Mouse (Mus musculus) left cerebral cortex, postnatal 25 days (tissue): ENCODE measurements at regions not wholly inside any gene's neighbourhood (a gene's known extent, or its start where the extent isn't known, plus 50 kb on each side); places are given as distances from the start of the nearest gene placed in this dataset.

ENCODE experiments used
- DNase-seq, 2 experiments: peaks; one replicate each; pipeline ENCODE4 v3.0.0; 2022; ENCODE audit warnings: low spot score in 2 of 2, mixed read lengths in 1 of 2
- intact Hi-C: fragments of 180-260 bp; cut with DNase I; formaldehyde crosslinking; loops from one replicate; pipeline ENCODE4 v1.15.1; 2025

DNA sequence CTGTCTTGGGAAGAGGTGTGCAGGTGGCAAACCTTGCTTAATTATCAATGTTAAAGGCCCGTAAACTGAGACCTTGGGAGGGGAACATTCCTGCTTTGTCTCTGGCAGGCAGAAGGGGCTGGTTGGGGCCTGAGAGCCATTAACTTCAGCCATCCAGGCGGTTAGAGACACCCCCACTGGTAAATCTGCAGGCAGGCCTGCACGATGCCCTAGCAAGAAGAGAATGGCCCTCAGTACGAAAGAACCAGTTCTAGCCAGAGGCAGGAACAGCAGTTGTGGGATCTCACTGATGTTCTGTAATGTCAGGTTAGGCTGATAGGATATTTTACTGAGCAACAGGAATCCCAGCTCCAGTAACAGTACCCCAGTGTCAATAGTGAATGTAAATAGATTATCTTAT, 70.5 kb downstream of the Apip start:
- intact Hi-C loops: no loop called here
- no peak for DNase-seq

DNA sequence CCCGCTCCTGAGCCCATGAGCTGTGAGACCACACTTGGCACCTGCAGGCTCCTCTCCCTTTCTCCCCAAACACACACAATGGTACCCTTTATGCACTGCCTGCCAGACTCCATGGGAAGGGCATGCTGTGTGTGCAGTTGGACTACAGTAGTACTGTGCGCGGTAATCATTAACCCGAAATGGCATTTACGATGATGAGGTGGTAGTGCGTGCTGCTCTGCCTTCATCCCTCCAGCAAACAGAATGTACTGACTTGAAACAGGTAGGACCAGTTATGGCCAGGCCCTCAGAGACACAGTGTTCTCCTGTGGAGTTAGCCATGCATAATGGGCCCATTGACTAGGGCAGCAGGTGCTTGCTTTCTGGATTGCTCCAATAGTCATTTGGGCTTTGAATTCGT, 70.9 kb downstream of the Apip start:
- DNase-seq: no peak
- intact Hi-C loops: no loop called here

DNA sequence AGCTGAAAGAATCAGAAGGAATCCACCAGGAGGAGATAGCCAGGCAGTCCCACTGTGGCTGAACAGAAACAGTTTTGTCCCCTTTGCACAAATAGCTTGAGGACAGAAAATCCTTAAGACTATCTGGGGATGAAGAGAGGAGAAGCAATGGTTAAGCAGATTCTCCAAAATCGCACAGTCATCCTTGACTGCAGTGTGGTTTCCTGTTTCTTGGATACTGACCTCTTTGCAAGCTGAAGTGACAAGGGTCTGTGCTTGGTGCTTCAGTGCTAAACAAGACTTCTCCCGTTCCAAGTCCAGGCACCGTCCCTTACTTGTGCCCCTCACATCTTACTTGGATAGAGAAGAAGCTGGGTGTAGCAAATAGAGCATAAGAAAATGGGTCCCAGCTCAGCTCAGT, 71.6 kb downstream of the Apip start:
- intact Hi-C loops: no loop called here
- DNase-seq: no peak

DNA sequence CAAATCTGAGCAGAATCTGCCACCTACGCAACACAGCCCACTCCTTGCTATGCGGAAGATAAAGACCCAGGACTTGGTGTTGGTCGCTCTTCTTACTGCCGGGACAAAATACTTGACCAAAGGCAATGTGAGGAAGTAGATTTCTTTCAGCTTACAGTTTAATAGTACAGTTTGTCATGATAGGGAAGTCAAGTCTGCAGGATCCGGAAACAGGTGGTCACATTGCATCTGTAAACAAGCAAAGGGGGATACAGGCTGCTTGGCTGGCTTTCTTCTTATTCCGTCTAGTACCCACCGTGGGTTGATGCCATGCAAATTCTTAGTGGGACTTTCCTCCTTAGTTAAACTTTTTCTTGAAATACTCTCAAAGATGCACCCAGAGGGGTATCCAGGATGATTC, 72.7 kb downstream of the Apip start:
- intact Hi-C loops: no loop called here
- DNase-seq: no peak

DNA sequence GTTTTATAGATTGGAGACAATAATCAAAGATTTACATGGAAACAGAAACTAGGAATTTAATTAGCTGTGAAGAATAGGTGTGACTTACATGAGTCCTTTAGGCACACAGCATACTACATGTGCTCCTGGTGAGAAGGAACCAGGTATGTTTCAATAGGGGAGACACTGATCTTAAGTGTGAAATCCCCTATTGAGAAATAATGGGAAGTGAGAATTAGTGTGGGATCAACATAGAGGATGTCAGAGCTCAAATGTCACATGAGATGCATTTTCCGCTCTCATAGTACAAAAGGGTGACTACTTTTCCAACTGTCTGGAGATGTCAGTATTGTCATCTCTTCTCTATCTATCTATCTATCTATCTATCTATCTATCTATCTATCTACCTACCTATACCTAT, 79.8 kb downstream of the Apip start:
- intact Hi-C loops: no loop called here

DNA sequence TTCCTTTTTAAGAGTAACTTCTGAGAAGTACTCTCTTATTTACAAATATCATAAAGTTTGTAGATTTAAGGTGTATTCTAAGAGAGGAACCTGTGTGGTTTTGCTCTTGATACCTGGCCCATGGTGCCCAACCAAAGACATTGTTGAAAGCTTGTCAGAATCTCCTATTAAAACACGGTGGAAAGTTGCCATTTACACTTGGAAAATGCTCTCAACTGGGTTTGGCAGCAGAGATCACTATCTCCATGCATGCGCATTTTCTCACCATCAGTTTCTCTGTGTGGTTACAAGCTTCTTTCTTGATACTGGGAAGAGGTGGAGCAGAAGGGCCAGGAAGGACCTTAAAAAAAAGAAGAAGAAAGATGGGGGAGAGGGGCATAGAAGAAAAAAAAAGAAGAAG, 94.3 kb downstream of the Apip start:
- intact Hi-C loops: no loop called here
- DNase-seq: no peak

More for the DNA sequence above, 79.8 kb downstream of the Apip start:
- DNase-seq: no peak

DNA sequence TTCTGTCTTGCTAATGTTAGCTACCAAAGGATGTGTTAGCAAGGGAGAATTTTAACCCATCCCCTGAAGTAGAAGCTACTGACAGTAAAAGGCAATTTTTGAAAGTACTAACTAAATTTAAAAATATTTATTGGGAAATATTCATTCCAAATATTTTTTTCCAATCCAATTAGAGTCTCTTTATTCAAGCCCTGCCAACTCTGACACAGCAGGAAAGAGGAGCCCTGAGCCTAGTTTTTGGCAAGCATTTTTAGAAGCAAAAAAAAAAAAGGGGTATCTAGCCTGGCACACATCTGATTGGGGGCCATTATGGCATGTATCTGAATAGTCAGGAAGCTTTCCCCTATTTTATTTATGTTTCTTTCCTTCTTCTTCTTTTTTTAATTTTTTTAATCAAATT, 94.8 kb downstream of the Apip start:
- no peak for DNase-seq
- intact Hi-C loops: no loop called here

DNA sequence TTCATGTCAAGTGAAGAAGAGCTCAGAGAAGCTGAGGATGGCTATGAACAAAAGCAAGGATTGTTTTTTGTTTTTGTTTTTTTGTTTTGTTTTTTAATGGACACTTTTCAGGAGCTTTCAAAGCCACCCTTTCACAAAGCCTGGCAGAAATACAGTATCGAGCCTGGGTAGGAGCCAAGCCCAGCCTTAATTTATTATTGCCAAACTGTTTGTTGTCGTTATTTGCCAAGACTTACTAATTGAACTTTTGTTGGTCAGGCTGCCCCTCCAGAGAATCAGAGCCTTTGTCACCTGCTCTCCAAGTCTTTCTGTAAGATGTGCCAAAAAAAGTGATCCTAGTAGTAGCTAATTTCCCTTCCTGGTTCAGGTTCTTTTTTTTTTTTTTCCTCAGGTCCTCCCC, 103.9 kb downstream of the Apip start:
- no peak for DNase-seq
- intact Hi-C loops: no loop called here

DNA sequence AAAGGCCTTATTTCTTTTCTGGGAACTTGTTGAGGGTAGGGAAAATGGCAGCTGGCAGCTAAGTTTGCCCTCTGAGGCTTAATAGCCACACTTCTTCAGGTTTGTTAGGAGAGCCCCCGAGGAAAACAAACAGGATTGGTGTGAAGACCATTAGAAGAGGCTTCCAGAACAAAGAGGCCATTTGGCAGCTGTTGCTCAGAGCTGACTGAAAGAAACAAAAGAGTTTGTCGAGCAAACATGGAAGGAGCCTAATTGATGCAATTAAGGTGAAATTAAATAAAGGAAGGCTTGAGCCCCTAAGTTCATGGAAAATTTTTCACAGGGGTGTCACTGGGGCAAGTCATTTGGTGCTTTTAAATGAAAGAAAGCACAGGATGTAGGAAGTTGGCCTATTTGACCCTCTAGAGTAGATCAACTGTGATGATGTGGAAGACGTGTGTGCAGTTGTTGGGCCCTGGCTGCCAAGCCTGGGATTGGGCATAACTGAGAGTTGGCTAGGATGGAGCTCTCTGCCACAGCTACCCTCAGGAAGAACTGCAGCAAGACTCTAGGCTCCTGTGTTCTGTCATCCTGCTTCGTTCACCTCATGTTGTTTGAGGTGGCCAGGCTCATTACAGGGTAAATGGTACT, 106.9 kb downstream of the Apip start:
- DNase-seq: no peak
- intact Hi-C loops: no loop called here

DNA sequence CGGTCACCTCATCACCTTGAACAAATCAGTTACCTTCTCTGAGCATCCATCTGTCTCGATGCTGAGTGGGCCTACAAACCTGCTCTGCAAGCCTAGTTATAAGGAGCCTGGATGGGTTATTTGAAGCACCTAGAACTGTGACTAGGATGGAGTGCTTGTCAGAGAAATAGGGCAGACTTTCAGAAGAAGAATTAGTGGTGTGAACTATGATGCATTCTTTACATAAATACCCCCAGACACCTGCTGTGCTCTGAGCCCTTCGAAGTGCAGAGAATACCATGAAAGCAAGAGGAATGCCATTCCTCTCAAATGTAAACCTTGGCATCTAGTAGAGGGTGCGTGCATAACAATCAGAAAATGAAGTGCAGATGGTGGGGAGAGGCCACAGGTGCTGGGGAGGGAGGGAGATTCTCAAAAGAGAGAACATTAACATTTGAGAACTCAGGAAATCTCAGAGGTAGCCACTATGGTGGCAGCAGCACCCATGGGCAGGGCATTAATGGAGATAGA, 113.3 kb downstream of the Apip start:
- intact Hi-C loops: no loop called here
- DNase-seq: peak in 1 of 2 experiments; percentile 5

DNA sequence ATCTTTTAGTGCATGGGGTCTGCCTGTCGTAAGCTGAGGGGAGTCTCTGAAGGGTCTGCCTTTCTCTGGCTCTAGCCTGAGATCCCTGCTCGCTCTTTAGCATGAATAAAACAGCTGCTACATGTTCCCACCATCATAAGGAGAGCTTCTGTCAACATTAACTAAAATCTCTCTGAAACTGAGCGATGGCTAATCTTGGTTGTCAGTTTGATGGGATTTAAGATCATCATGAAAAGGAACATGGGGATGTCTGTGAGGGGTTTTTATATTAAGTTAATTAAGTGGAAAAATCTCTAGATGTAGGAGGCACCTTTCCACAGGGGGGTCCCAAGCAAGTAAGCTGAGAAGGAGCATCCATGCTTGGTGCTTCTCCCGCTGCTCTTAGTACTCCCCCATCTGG, 110.5 kb downstream of the Ehf start:
- intact Hi-C loops: no loop called here
- no peak for DNase-seq

DNA sequence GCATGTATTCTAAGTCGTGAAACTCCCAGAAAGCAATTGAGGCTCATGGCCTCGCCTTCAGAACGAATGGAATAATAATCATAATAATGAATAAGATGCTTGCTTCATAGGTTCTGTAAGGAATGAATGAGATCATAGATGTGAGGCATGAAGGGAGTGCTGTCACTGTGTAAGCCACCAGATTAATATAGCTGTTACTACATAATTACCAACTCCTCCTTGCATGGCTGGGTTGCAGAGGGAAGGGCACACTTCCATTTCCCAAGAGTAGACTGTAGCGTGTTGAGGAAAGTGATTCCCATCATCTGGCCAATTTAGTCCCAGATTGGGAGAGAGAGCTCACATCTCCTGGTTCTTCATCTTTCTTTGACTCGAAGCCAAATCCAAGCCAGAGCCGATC, 102.8 kb downstream of the Ehf start:
- intact Hi-C loops: no loop called here
- DNase-seq: no peak

DNA sequence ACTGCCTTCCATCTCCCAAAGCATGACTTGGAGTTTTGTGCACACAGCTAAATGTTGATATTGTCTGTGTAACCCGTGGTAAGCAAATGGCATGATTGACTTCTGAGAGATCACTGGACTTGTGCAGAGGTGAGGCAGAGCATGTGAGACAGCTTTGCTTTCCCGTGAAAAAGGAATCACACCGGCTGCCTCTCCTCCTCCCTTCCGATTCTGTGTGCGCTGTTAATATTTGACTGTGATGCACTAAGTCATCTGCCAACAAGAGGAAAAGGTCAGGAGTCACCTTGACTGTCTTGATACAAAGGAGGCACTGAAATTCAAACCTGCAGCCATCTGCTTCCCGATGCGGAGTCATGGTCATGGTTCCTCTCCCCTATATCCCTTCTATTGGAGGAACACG, 98.0 kb downstream of the Ehf start:
- no peak for DNase-seq

DNA sequence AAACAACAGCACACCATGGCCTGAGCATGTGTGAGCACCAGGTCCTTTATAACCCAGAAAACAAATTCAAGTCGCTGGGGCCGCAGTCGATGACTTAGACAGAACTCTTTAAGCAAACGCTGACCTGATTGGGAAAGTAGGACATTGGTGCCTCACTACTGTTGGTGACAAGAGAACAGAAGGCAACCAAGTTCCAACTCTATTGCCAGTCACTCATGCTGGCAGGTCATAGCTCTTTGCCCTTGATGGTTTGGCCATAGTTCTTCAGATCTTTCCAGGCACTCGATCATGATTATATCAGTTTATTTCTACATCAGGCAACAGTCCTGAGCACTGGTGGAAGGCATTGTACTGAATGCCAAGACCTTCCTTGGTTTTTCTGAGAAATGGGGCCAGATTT, 94.7 kb downstream of the Ehf start:
- intact Hi-C loops: no loop called here
- DNase-seq: no peak

More for the DNA sequence above, 98.0 kb downstream of the Ehf start:
- intact Hi-C loops: no loop called here

DNA sequence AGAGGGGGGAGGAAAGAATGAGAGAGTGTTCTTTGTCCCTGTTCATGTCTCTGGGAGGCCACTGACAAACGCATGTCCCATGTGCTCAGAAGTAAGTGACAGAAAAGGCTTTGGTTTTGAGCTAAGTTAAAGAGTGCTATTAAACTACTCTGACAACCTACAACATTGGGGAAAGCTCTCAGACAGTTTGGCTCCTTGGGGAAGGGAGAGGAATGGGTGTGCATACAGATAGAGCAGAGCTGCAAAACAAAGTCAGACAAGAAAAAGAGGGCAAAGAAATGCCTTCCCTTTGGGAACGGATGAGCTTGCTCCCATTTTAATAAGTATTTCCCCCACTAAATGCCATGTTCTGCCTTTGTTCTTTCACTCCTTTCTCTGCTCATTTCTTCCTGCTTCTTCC, 94.0 kb downstream of the Ehf start:
- DNase-seq: no peak
- intact Hi-C loops: no loop called here

DNA sequence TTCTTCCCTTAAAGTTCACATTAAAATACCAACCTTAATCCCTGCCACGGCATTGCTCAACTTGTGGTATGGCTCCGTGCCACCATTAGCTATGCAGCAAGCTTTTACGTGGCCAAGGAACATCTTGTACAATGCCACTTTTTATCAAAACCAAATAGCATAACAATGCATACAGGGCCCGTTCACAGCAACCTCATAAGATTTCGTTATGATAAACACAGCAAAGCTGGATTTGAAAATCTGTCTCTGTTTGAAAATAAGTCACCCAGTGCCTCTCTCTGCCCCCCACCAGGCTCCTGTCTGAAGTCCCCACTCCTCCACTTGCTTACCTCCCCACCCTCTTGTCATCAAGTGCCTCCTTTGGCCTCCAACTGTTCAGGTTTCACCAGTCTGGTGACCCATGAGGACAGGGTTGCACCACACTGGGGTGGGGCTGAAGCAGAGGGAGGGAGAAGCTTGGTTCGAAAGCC, 93.5 kb downstream of the Ehf start:
- intact Hi-C loops: no loop called here
- no peak for DNase-seq

DNA sequence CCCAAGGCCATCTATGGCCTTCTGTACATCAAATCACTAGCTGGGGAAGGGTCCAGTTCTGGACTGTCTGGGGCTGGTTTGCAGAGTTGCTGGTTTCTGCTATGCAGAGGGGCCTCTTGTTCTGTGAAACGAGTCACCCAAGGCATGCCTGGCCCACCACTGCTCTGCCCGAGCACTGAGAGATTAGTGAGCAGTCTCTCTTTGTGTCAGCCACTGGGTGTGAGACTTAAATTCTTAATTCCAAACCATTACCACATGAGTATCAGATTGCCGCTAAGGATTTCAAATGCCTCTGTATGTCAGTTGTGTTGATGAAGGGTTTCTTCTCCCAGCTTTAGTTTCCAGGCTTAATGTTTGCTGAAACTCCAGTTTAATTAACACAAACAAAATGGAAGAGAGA, 91.9 kb downstream of the Ehf start:
- no peak for DNase-seq
- intact Hi-C loops: no loop called here
